Mouse (Mus musculus) E14TG2a.4 (cell line): ENCODE results near the gene Gdpd5.

ENCODE experiments used
- CTCF ChIP-seq: conservative IDR thresholded peaks from 2 replicates; pipeline ENCODE4 v1.5.1; 2014; ENCODE audit warnings: low read length
- NANOG ChIP-seq: IDR thresholded peaks from 2 replicates; pipeline ENCODE4 v1.6.1; 2014; ENCODE audit warnings: borderline replicate concordance, low read length, mixed read lengths
- POU5F1 ChIP-seq: IDR thresholded peaks from 2 replicates; pipeline ENCODE4 v1.6.1; 2014; ENCODE audit warnings: low read length, borderline replicate concordance

DNA sequence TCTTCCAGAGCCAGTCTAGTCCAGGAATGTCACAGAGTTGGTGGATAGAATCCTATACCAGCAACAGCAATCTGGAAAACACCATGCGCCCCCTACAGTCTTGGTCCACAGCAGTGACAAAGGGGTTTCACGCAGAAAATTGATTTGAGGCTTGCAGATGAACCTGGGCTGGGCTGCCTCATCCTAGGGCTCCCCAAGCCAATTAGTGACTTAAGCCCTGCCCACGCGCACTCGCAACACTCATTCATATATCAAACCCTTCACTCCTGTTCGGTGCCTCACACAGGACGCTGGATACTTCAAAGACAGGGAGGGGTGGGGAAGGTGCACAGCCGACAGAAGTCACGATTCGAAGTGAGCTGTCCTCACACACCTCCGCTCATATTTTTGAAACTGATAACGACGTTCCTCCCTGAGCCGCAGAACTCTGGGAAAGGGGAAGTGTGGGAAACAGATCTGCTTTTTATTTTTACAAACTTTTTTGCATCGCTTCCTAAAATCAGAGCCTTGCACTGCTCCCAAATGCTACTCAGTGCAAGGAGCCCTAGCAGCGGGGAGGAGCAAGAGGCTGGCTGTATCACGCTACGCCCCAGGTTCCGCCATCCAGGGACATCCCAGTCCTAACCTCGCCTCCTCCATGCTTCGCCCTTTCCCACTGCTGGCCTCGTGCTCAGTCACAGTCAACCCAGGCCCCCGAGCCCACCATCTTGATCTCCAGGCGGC is 562 bp upstream of the Gdpd5 start:
- TF ChIP-seq CTCF (peak; percentile 37), NANOG (no peak), POU5F1 (no peak)
